Mouse (Mus musculus): ENCODE results near the gene Nek5.

GRCm38 (mm10) chr8:22149643-22150344 lies 24.9 kb upstream of the Nek5 start:
- TF ChIP-seq CTCF (IDR thresholded peaks at IDR 0.05) (no peak), POLR2A (IDR thresholded peaks at IDR 0.05; ENCODE audit: insufficient read depth, low read depth, low read length) (no peak)

Data from heart, adult 2 months (tissue).